Mouse (Mus musculus): ENCODE measurements at regions not wholly inside any gene's neighbourhood (a gene's known extent, or its start where the extent isn't known, plus 50 kb on each side); places are given as distances from the start of the nearest gene placed in this dataset.

DNA sequence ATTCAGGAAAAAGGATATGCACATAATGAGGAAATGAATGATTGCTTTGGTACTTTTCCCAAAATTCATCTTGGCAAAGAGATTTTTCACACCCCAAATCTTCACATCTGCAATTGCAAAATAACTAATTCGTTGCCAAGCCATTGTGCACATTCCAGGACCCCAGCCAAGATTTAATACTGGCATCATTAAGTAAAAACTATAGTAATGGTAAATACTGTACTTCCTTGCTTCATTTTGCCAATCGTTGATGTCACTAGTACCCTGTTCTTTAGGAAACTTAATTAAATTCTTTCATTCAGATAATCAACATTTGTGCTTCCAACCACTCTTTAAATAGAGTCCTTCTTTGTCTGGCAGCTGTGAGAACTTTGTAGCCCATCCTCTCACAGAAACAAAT is 303.6 kb downstream of the Arl4a start:
- Histone ChIP-seq H3K4me1 (replicated peaks; ENCODE audit: control insufficient read depth, insufficient read depth, low read length) (no peaks in the 10 kb centered on the region), H3K36me3 (ENCODE audit: control insufficient read depth, insufficient read depth, low read length) (no peaks in the 10 kb centered on the region), H3K27me3 (replicated peaks; ENCODE audit: control insufficient read depth, insufficient read depth, low read length) (no peaks in the 10 kb centered on the region), H3K27ac (ENCODE audit: low read depth) (no peak overlapping the region), H3K4me3 (ENCODE audit: low read depth, low read length) (no peak overlapping the region), H3K9ac (ENCODE audit: low read length) (no peak overlapping the region), H3K9me3 (ENCODE audit: control insufficient read depth, low read length) (no peaks in the 10 kb centered on the region), H3K4me2 (ENCODE audit: low read length) (no peak overlapping the region)
- ATAC-seq (replicated peaks; ENCODE audit: low FRiP score, low TSS enrichment, low read depth): no peak
- WGBS: 82% methylated on average over 2 of the region's 2 CpGs
- DNase-seq (ENCODE audit: low spot score): no peak

DNA sequence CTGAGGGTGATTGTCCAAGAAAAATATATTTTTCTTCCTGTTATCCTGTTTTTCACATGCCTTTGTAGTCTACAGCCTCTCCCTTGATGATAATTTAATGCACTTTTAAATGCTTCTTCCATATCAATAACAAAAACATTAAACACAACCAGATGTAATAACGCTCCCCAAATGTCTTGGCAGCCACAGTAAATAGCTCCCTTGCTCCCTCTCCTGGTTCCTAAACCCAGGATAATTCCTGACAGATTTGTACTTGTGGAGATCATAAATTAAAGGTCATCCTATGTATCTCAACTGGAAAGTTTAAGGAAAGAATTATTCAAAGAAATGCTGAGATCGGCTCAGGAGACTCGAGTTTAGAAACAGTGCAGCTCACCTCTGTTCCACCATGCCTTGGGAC is 306.6 kb downstream of the Arl4a start:
- H3K9ac ChIP-seq (ENCODE audit: low read length): no peak overlapping the region
- no peak overlapping the region for H3K4me3 ChIP-seq (ENCODE audit: low read depth, low read length)
- H3K36me3 ChIP-seq (ENCODE audit: control insufficient read depth, insufficient read depth, low read length): no peaks in the 10 kb centered on the region
- no peaks in the 10 kb centered on the region for H3K27me3 ChIP-seq (replicated peaks; ENCODE audit: control insufficient read depth, insufficient read depth, low read length)
- no peak for DNase-seq (ENCODE audit: low spot score)
- 56% methylated on average over 3 of the region's 3 CpGs for WGBS
- no peak for ATAC-seq (replicated peaks; ENCODE audit: low FRiP score, low TSS enrichment, low read depth)
- H3K4me1 ChIP-seq (replicated peaks; ENCODE audit: control insufficient read depth, insufficient read depth, low read length): no peaks in the 10 kb centered on the region
- H3K27ac ChIP-seq (ENCODE audit: low read depth): no peak overlapping the region
- H3K4me2 ChIP-seq (ENCODE audit: low read length): no peak overlapping the region
- no peaks in the 10 kb centered on the region for H3K9me3 ChIP-seq (ENCODE audit: control insufficient read depth, low read length)

- Histone ChIP-seq H3K36me3 (ENCODE audit: control insufficient read depth, insufficient read depth, low read length) (no peaks in the 10 kb centered on the region), H3K4me1 (replicated peaks; ENCODE audit: control insufficient read depth, insufficient read depth, low read length) (no peaks in the 10 kb centered on the region), H3K4me2 (ENCODE audit: low read length) (no peak overlapping the region), H3K4me3 (ENCODE audit: low read depth, low read length) (no peak overlapping the region), H3K27me3 (replicated peaks; ENCODE audit: control insufficient read depth, insufficient read depth, low read length) (no peaks in the 10 kb centered on the region), H3K27ac (ENCODE audit: low read depth) (no peak overlapping the region), H3K9ac (ENCODE audit: low read length) (no peak overlapping the region), H3K9me3 (ENCODE audit: control insufficient read depth, low read length) (no peaks in the 10 kb centered on the region)
- 84% methylated on average over 2 of the region's 2 CpGs for WGBS
- ATAC-seq (replicated peaks; ENCODE audit: low FRiP score, low TSS enrichment, low read depth) (no peak), DNase-seq (ENCODE audit: low spot score) (no peak)
Measured at GRCm38 (mm10) chr12:39729255-39729654, 308.6 kb downstream of the Arl4a start.

GRCm38 (mm10) chr12:39724172-39724571 is 313.7 kb downstream of the Arl4a start:
- Histone ChIP-seq H3K27ac (ENCODE audit: low read depth) (no peak overlapping the region), H3K4me3 (ENCODE audit: low read depth, low read length) (no peak overlapping the region), H3K27me3 (replicated peaks; ENCODE audit: control insufficient read depth, insufficient read depth, low read length) (no peaks in the 10 kb centered on the region), H3K9me3 (ENCODE audit: control insufficient read depth, low read length) (no peaks in the 10 kb centered on the region), H3K36me3 (ENCODE audit: control insufficient read depth, insufficient read depth, low read length) (no peaks in the 10 kb centered on the region), H3K9ac (ENCODE audit: low read length) (no peak overlapping the region), H3K4me1 (replicated peaks; ENCODE audit: control insufficient read depth, insufficient read depth, low read length) (no peaks in the 10 kb centered on the region), H3K4me2 (ENCODE audit: low read length) (no peak overlapping the region)
- DNase-seq (ENCODE audit: low spot score): no peak
- ATAC-seq (replicated peaks; ENCODE audit: low FRiP score, low TSS enrichment, low read depth): no peak
- WGBS: 89% methylated on average over 2 of the region's 2 CpGs

DNA sequence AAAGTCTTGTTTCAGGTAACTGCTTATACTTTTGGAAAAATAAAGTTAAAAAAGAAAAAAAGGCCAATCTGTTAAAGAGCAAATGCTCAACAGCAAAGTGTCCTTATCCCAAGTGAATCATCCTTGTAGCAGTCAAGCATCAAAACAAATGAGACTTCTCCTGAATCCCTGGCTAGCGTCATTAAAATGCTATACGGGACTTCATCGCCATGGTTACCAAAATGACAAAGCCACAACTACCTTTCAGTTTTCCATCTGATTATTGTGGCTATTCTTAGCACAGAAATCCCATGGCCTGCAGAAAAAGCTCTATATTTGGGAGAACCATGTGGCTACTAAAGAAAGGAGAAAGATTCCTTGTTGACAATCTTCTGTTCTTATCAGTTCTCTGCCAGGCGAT is 322.7 kb downstream of the Arl4a start:
- Histone ChIP-seq H3K4me2 (ENCODE audit: low read length) (no peak overlapping the region), H3K4me3 (ENCODE audit: low read depth, low read length) (no peak overlapping the region), H3K27me3 (replicated peaks; ENCODE audit: control insufficient read depth, insufficient read depth, low read length) (no peaks in the 10 kb centered on the region), H3K9ac (ENCODE audit: low read length) (no peak overlapping the region), H3K9me3 (ENCODE audit: control insufficient read depth, low read length) (no peaks in the 10 kb centered on the region), H3K36me3 (ENCODE audit: control insufficient read depth, insufficient read depth, low read length) (no peaks in the 10 kb centered on the region), H3K4me1 (replicated peaks; ENCODE audit: control insufficient read depth, insufficient read depth, low read length) (no peaks in the 10 kb centered on the region), H3K27ac (ENCODE audit: low read depth) (no peak overlapping the region)
- 47% methylated on average over 4 of the region's 4 CpGs for WGBS
- ATAC-seq (replicated peaks; ENCODE audit: low FRiP score, low TSS enrichment, low read depth) (no peak), DNase-seq (ENCODE audit: low spot score) (no peak)

- no peak for ATAC-seq (replicated peaks; ENCODE audit: low FRiP score, low TSS enrichment, low read depth)
- WGBS: 87% methylated on average over 2 of the region's 2 CpGs
- Histone ChIP-seq H3K27ac (ENCODE audit: low read depth) (no peak overlapping the region), H3K4me3 (ENCODE audit: low read depth, low read length) (no peak overlapping the region), H3K36me3 (ENCODE audit: control insufficient read depth, insufficient read depth, low read length) (no peaks in the 10 kb centered on the region), H3K4me2 (ENCODE audit: low read length) (no peak overlapping the region), H3K9me3 (ENCODE audit: control insufficient read depth, low read length) (no peaks in the 10 kb centered on the region), H3K9ac (ENCODE audit: low read length) (no peak overlapping the region), H3K27me3 (replicated peaks; ENCODE audit: control insufficient read depth, insufficient read depth, low read length) (no peaks in the 10 kb centered on the region), H3K4me1 (replicated peaks; ENCODE audit: control insufficient read depth, insufficient read depth, low read length) (no peaks in the 10 kb centered on the region)
- no peak for DNase-seq (ENCODE audit: low spot score)
Measured at GRCm38 (mm10) chr12:39714169-39714794, 323.5 kb downstream of the Arl4a start.

DNA sequence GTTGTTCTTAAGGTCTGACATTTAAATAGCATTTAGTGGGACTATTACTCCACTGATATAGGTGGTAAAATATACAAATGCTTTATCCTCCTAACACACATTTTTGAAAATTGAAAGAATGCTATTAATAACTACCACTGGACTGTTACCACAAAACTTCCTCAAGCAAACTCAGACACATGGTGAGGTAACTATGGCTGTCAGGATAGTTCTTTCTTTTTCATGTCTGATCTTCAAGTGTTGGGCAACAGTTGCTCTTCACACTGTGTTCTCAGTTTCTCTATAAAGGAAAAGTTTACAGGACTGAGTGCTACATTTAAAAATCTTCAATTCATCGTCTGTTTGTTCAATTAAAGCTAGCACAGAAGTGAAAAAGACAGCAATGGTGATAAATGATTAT is 326.0 kb downstream of the Arl4a start:
- no peak for DNase-seq (ENCODE audit: low spot score)
- Histone ChIP-seq H3K36me3 (ENCODE audit: control insufficient read depth, insufficient read depth, low read length) (no peaks in the 10 kb centered on the region), H3K9ac (ENCODE audit: low read length) (no peak overlapping the region), H3K9me3 (ENCODE audit: control insufficient read depth, low read length) (no peaks in the 10 kb centered on the region), H3K4me3 (ENCODE audit: low read depth, low read length) (no peak overlapping the region), H3K27ac (ENCODE audit: low read depth) (no peak overlapping the region), H3K4me1 (replicated peaks; ENCODE audit: control insufficient read depth, insufficient read depth, low read length) (no peaks in the 10 kb centered on the region), H3K27me3 (replicated peaks; ENCODE audit: control insufficient read depth, insufficient read depth, low read length) (no peaks in the 10 kb centered on the region), H3K4me2 (ENCODE audit: low read length) (no peak overlapping the region)
- WGBS: 65% methylated on average over 1 of the region's 1 CpGs
- no peak for ATAC-seq (replicated peaks; ENCODE audit: low FRiP score, low TSS enrichment, low read depth)

GRCm38 (mm10) chr12:39709850-39710249 is 328.0 kb downstream of the Arl4a start:
- Histone ChIP-seq H3K4me1 (replicated peaks; ENCODE audit: control insufficient read depth, insufficient read depth, low read length) (no peaks in the 10 kb centered on the region), H3K36me3 (ENCODE audit: control insufficient read depth, insufficient read depth, low read length) (no peaks in the 10 kb centered on the region), H3K9me3 (ENCODE audit: control insufficient read depth, low read length) (no peaks in the 10 kb centered on the region), H3K4me3 (ENCODE audit: low read depth, low read length) (no peak overlapping the region), H3K27ac (ENCODE audit: low read depth) (no peak overlapping the region), H3K4me2 (ENCODE audit: low read length) (no peak overlapping the region), H3K9ac (ENCODE audit: low read length) (no peak overlapping the region), H3K27me3 (replicated peaks; ENCODE audit: control insufficient read depth, insufficient read depth, low read length) (no peaks in the 10 kb centered on the region)
- DNase-seq (ENCODE audit: low spot score) (no peak), ATAC-seq (replicated peaks; ENCODE audit: low FRiP score, low TSS enrichment, low read depth) (no peak)
- WGBS: 44% methylated on average over 5 of the region's 5 CpGs

DNA sequence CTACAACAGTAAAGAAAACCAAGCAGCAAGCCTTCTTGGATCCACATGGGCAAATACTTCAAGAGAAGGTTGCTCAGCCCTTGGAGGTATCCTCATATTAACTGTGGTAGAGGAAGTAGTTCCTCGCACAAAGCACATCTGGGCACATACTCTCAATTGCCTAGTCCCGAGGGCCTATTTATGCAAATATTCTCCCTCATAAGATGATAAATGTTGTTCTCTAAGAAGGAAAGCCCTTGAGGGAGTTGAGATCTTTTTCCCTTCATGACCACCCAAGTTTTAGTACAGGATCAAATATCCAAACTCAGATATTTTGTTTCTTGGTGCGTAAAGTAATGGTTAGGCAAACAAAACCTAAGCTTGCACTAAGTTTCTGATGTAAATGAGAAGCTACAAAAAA is 340.6 kb downstream of the Arl4a start:
- Histone ChIP-seq H3K27me3 (replicated peaks; ENCODE audit: control insufficient read depth, insufficient read depth, low read length) (no peaks in the 10 kb centered on the region), H3K4me2 (ENCODE audit: low read length) (no peak overlapping the region), H3K4me3 (ENCODE audit: low read depth, low read length) (no peak overlapping the region), H3K9me3 (ENCODE audit: control insufficient read depth, low read length) (no peaks in the 10 kb centered on the region), H3K4me1 (replicated peaks; ENCODE audit: control insufficient read depth, insufficient read depth, low read length) (no peaks in the 10 kb centered on the region), H3K36me3 (ENCODE audit: control insufficient read depth, insufficient read depth, low read length) (no peaks in the 10 kb centered on the region), H3K9ac (ENCODE audit: low read length) (no peak overlapping the region), H3K27ac (ENCODE audit: low read depth) (no peak overlapping the region)
- DNase-seq (ENCODE audit: low spot score) (no peak), ATAC-seq (replicated peaks; ENCODE audit: low FRiP score, low TSS enrichment, low read depth) (no peak)
- 70% methylated on average over 3 of the region's 3 CpGs for WGBS

Measured in intestine, embryonic 14.5 days (tissue).